Mouse (Mus musculus): ENCODE results near the gene Otos.

DNA sequence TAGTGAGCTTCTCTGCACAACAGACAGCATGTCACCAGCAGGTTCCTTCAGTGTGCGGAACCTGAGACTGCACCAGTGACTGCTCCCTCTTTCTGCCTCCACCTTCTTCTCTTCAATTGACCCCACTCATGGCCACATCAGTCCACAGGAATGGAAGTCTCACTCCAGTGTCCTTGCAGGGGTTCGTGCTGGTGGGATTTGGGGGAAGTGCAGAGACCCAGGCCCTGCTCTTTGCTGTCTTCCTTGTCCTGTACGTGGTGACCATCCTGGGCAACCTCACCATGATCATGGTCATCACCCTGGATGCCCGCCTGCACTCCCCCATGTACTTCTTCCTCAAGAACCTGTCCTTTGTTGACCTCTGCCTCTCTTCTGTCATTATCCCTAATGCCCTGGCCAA lies 40.9 kb downstream of the Otos start:
- TF ChIP-seq POLR2A (IDR thresholded peaks at IDR 0.05; ENCODE audit: borderline replicate concordance, extremely low read depth, insufficient read depth, insufficient read length, poor library complexity, severe bottlenecking) = no peak
- no peak for TF ChIP-seq CTCF (IDR thresholded peaks at IDR 0.05; ENCODE audit: borderline replicate concordance, extremely low read depth, insufficient read depth, insufficient read length)
